Mouse (Mus musculus) intestine, postnatal 0 days (tissue): ENCODE measurements around the gene Rtbdn. TPM values are rescaled to one million over a fixed set of nuclear protein-coding genes. Genes with fewer than 3 reads are reported as not detected.
"Not testable (repeated sequence)": the region's sequence is repeated elsewhere in the genome, so short reads cannot be mapped to it uniquely, and the experiment has no call there.

ENCODE experiments used
- ATAC-seq: fragments of 200-750 bp; cut with Nextera tagmentation; 2 replicates; pipeline ENCODE4 v1.8.0; 2017; ENCODE audit warnings: mild to moderate bottlenecking, moderate TSS enrichment, moderate library complexity
- H3K27ac ChIP-seq: fragments of 300-500 bp; sonication (generic); 2 replicates; pipeline ENCODE4 v1.5.1; 2014; ENCODE audit warnings: mild to moderate bottlenecking, low read depth, low read length, moderate library complexity
- H3K27me3 ChIP-seq: fragments of 300-500 bp; sonication (generic); replicated peaks from 2 replicates; pipeline ENCODE4 v1.6.1; 2014; ENCODE audit warnings: low read length, mixed read lengths; ENCODE audit not compliant: control insufficient read depth, insufficient read depth
- H3K36me3 ChIP-seq: fragments of 300-500 bp; sonication (generic); 2 replicates; pipeline ENCODE4 v1.6.1; 2014; ENCODE audit warnings: mild to moderate bottlenecking, moderate library complexity; ENCODE audit not compliant: control insufficient read depth, insufficient read depth
- H3K4me1 ChIP-seq: fragments of 300-500 bp; sonication (generic); replicated peaks from 2 replicates; pipeline ENCODE4 v1.6.1; 2014; ENCODE audit warnings: antibody characterized with exemption, low read length, mixed read lengths; ENCODE audit not compliant: control insufficient read depth, insufficient read depth
- H3K4me2 ChIP-seq: fragments of 300-500 bp; sonication (generic); replicated peaks from 2 replicates; pipeline ENCODE4 v1.6.1; 2014; ENCODE audit warnings: low read depth, mild to moderate bottlenecking, moderate library complexity
- H3K4me3 ChIP-seq: fragments of 300-500 bp; sonication (generic); 2 replicates; pipeline ENCODE4 v1.5.1; 2014; ENCODE audit warnings: low read depth, low read length
- H3K9ac ChIP-seq: fragments of 300-500 bp; sonication (generic); 2 replicates; pipeline ENCODE4 v1.6.1; 2014; ENCODE audit warnings: mild to moderate bottlenecking, low read depth, low read length
- H3K9me3 ChIP-seq: fragments of 300-500 bp; sonication (generic); 2 replicates; pipeline ENCODE4 v1.6.1; 2016; ENCODE audit warnings: mixed run types; ENCODE audit not compliant: control insufficient read depth
- CTCF ChIP-seq: sonication (generic); IDR thresholded peaks from 2 replicates; pipeline ENCODE4 v1.5.1; 2016; ENCODE audit warnings: low read depth, mild to moderate bottlenecking, control low read depth, antibody characterized with exemption, moderate library complexity
- WGBS: fragments of 180-500 bp; shearing (Covaris S2); extraction: QIAGEN DNeasy Blood & Tissue Kit; methylation state at CpG from one replicate; pipeline ENCODE4 v1.1.7; 2014; 5-methylcytosine and 5-hydroxymethylcytosine counted together
- polyA plus RNA-seq: library from polyadenylated mRNA; unstranded; fragments of >200 nt; fragmentation: Nextera tagmentation; extraction: Ambion mirVana; gene quantifications from 2 replicates; pipeline ENCODE4 v1.2.1, GENCODE M21; 2015

Rtbdn gene
- polyA plus RNA-seq, 1 experiment from 2014 or later = 0.12 TPM

DNA sequence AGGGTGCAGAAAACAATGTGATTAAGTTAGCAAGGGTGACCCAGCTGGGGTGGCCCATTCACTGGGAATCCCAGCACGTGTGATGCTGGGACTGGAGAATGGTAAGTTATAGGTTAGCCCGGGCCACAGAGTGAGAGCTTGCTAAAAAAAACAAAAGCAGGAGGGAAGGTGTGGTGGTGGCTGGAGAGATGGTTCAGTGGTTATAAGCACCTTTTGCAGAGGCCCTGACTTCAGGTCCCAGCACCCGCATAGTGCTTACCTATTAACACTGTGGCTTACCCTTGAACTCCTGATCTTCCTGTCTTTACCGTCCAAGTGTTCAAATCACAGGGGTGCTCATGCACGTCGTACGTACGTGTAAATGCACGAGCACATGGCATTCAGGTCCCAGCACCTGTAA is 39.8 kb upstream of the Rtbdn start:
- H3K9ac ChIP-seq = no peak overlapping the region

DNA sequence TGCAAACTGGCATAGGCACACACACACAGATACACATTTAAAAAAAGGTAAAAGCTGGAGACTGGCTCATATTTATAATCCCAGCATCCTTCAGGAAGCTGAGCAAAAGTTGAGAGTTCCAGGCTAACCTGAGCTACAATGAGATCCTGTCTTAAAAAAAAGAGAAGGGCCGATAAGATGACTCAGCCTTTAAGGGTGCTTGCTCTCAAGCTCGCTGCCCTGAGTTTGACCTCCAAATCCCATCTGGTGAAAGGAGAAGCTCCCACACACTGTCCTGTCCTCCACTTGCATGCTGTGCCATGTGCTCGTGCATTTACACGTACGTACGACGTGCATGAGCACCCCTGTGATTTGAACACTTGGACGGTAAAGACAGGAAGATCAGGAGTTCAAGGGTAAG is 39.3 kb upstream of the Rtbdn start:
- H3K27ac ChIP-seq = no peak overlapping the region

More for the DNA sequence above, 39.8 kb upstream of the Rtbdn start:
- Histone ChIP-seq H3K27ac (no peak overlapping the region), H3K27me3 (peaks cover 5% of the 10 kb centered on the region; the same call in 1 of the 2 replicates), H3K9me3 (no peaks in the 10 kb centered on the region), H3K36me3 (no peaks in the 10 kb centered on the region; the same call in 1 of the 2 replicates), H3K4me1 (0 out of 2 replicates have a peak, but pooled peaks cover 6% of the 10 kb centered on the region), H3K4me2 (no peak overlapping the region), H3K4me3 (no peak overlapping the region)
- no peak for ATAC-seq
- TF ChIP-seq CTCF = no peak
- 92% methylated on average over 9 of the region's 9 CpGs for WGBS

DNA sequence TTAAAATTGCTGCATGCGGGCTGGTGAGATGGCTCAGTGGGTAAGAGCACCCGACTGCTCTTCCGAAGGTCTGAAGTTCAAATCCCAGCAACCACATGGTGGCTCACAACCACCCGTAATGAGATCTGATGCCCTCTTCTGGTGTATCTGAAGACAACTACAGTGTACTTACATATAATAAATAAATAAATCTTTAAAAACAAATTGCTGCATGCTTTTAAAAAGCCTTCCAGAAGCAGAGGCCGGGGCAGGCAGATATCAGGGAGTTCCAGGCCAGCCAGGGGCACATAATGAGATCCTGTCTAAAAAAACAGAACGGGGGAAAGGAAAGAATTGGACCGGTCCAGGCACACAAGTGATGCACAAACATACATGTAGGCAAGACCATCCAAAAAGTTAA is 38.8 kb upstream of the Rtbdn start:
- H3K4me3 ChIP-seq = peak overlapping the region; percentile 51
- not testable (repeated sequence) for H3K9me3 ChIP-seq, ATAC-seq, H3K27ac ChIP-seq, H3K36me3 ChIP-seq, H3K4me1 ChIP-seq, H3K9ac ChIP-seq
- 24% methylated on average over 6 of the region's 7 CpGs for WGBS
- H3K27me3 ChIP-seq = peaks cover 14% of the 10 kb centered on the region; the same call in 1 of the 2 replicates
- peak overlapping the region; percentile 94 for H3K4me2 ChIP-seq

More for the DNA sequence above, 39.3 kb upstream of the Rtbdn start:
- H3K9me3 ChIP-seq = no peaks in the 10 kb centered on the region
- no peak for ATAC-seq
- WGBS = 76% methylated on average over 8 of the region's 8 CpGs
- 0 out of 2 replicates have a peak, but pooled peaks cover 6% of the 10 kb centered on the region for H3K4me1 ChIP-seq
- H3K36me3 ChIP-seq = no peaks in the 10 kb centered on the region; the same call in 1 of the 2 replicates
- H3K27me3 ChIP-seq = peaks cover 10% of the 10 kb centered on the region; the same call in 1 of the 2 replicates
- TF ChIP-seq CTCF = no peak
- H3K9ac ChIP-seq = no peak overlapping the region
- H3K4me3 ChIP-seq = no peak overlapping the region
- no peak overlapping the region for H3K4me2 ChIP-seq

DNA sequence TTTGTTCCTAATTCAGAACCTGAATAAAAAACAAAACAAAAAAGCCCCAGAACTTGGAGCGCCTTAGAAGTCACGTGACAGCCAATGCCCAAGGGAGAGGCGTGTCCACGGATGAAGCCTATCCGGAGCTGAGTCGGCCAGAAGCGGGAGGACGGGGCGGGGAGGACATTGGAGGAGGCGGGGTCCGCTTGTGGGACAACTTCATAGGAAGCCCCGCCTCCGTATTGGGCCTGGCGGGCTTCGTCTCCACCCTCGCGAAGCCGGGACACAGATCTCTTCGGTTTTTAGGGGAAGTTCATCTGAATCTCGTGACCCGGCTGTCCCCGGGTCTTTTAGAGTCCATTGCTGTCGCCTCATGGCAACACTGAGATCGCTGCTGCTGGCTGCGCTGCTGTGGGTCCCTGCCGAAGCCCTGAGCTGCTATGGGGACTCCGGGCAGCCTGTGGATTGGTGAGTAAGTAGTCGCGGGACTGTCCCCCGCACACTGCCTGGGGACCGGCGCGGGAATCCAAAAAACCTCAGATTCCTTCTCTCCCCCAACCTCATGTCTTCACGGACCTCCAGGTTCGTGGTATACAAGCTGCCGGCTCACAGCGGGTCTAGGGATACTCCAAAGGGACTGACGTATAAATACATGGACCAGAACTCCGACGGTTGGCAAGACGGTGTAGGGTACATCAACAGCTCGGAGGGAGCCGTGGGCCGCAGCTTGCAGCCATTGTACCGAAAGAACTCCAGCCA is 38.2 kb upstream of the Rtbdn start, which contains the start of gene Dnase2a:
Gene Dnase2a, plus strand, starts transcription at position 140 of the 741 bp plus-strand sequence.
- Histone ChIP-seq H3K4me2 (peak within 1 kb of the TSS; percentile 94), H3K4me1 (peaks cover 12% of the 10 kb centered on the region; the same call in 1 of the 2 replicates), H3K4me3 (peak within 1 kb of the TSS; percentile 51), H3K27ac (no peak within 1 kb of the TSS; the same call in 1 of the 2 replicates), H3K9ac (peak within 1 kb of the TSS; percentile 60), H3K36me3 (no peaks in the 10 kb centered on the region; the same call in 1 of the 2 replicates), H3K27me3 (peaks cover 18% of the 10 kb centered on the region; the same call in 1 of the 2 replicates), H3K9me3 (no peaks in the 10 kb centered on the region)
- TF ChIP-seq CTCF = no peak
- WGBS = under 1% methylated on average over 45 of the region's 45 CpGs
- ATAC-seq = peak; percentile 81

DNA sequence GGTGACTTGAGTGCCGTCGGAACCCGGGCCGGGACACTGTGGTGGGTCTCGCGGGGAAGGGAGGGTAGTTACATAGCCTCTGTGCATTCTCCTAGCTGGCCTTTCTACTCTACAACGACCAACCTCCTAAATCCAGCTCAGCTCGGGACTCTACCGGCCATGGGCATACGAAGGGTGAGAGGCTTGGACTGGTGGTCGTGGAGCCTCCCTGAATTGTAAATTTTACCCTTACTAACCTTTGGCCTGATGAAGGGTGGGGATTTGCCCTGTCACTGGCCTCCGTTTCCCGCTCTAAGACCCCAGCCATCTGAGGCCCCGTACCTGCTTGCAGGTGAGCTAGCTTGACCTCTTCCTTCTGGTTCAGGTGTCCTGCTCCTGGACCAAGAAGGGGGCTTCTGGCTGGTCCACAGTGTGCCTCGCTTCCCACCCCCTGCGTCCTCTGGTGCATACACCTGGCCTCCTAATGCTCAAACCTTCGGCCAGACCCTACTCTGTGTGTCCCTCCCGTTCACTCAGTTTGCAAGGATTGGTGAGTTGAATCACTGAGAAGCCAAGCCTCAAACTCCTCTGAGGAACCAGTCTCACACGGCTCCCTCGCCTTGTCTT is 37.5 kb upstream of the Rtbdn start:
- Histone ChIP-seq H3K9ac (0 out of 2 replicates have a peak overlapping the region, but pooled peaks have one; percentile 60), H3K27ac (no peak overlapping the region; the same call in 1 of the 2 replicates), H3K4me3 (peak overlapping the region; percentile 51), H3K4me2 (peak overlapping the region; percentile 94), H3K27me3 (peaks cover 21% of the 10 kb centered on the region; the same call in 1 of the 2 replicates), H3K4me1 (peaks cover 12% of the 10 kb centered on the region; the same call in 1 of the 2 replicates), H3K9me3 (no peaks in the 10 kb centered on the region), H3K36me3 (no peaks in the 10 kb centered on the region; the same call in 1 of the 2 replicates)
- no peak for TF ChIP-seq CTCF
- 50% methylated on average over 20 of the region's 20 CpGs for WGBS
- ATAC-seq = no peak

DNA sequence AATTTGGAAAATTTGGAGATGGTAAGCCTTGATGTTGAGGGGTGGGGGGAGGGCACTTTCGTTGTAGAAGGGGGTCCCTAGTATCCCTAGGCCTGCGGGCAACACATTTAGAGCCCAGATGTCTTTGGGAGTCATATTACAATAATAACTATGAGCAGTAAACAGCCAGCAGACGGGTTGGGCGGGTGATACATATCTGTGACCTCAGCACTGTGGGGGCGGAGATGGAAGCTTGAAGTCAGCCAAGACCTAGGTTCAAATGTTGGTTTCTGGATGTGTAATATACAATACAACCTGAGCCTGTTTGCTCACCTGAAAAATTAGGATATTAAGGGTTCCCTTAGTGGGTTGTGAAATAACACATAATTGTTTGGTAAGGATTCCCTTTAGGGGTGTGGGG is 36.8 kb upstream of the Rtbdn start:
- TF ChIP-seq CTCF = no peak
- no peak for ATAC-seq
- H3K9ac ChIP-seq = no peak overlapping the region
- no peaks in the 10 kb centered on the region for H3K9me3 ChIP-seq
- H3K36me3 ChIP-seq = no peaks in the 10 kb centered on the region; the same call in 1 of the 2 replicates
- peaks cover 12% of the 10 kb centered on the region; the same call in 1 of the 2 replicates for H3K4me1 ChIP-seq
- H3K4me2 ChIP-seq = no peak overlapping the region
- peaks cover 21% of the 10 kb centered on the region; the same call in 1 of the 2 replicates for H3K27me3 ChIP-seq
- WGBS = 60% methylated on average over 5 of the region's 5 CpGs
- H3K4me3 ChIP-seq = no peak overlapping the region
- H3K27ac ChIP-seq = no peak overlapping the region
